Mouse (Mus musculus): ENCODE results near the gene Lix1. TPM values are rescaled to one million over a fixed set of nuclear protein-coding genes. Genes with fewer than 3 reads are reported as not detected.

The Lix1 gene
- total RNA-seq, 4 experiments from 2014 or later: 64.0 to 78.4 (median 71.9) TPM

GRCm38 (mm10) chr17:17411443-17411842, 9.0 kb downstream of the Lix1 start:
- DNase-seq (ENCODE audit: low spot score in 2 of 2): no peak

DNA sequence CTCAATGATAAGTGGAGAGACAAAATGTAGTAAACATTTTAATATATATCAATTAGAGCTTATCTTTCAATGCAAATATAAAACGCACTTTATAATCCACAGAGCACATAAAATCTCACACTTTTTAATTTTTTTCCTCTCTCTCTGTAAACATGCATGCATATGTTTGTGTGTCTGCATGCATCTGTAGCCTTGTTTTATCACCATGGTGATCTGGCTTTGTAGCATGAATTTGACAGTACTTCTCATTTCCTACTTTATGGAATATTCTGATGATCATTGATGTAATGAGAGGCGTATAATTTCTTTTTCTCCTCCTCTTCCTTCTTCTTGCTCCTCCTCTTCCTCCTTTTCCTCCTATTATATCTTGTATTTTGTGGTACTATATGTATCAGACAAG, 9.7 kb downstream of the Lix1 start:
- DNase-seq (ENCODE audit: low spot score in 2 of 2): no peak

DNA sequence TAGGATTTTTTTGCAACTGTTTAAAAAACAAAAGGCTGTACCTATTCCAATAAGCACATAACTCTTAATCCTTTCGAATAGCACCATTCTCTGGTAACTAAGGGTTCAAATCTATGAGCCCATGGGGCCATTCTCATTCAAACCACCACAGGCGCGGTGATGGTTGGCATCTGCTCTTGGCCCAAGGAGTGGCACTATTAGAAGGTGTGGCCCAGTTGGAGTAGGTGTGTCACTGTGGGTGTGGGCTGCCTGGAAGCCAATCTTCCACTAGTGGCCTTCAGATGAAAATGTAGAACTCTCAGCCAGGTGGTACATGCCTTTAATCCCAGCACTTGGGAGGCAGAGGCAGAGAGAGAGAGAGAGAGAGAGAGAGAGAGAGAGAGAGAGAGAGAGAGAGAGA, 11.7 kb downstream of the Lix1 start:
- DNase-seq (ENCODE audit: low spot score in 2 of 2): no peak

DNA sequence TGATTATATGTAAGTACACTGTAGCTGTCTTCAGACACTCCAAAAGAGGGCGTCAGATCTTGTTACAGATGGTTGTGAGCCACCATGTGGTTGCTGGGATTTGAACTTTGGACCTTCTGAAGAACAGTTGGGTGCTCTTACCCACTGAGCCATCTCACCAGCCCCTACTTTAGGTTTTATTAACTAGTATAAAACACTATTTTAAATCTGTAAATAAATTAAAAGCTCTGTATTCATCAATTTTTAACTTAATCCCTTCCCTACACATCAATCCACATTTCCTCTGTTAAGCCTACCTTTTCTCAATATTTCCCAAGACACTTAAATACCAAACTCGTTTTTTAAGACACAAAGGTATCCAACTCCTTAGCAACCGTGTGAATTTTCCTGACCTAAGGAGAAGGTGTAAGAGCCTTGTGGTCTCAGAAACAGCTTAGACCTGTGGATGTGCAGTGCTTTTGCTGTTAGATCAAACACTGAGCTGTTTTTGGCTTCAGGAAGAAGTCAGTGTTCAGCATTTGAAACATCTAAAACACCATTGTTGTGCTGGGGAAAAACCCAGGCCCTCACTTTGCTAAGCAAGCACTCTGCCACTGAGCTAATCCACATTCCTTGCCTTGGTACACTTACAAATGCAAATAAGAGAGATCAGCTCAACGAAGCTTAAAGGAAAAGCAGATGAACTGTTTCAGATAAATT, 22.3 kb downstream of the Lix1 start:
- no peak for DNase-seq (ENCODE audit: low spot score in 2 of 2)

DNA sequence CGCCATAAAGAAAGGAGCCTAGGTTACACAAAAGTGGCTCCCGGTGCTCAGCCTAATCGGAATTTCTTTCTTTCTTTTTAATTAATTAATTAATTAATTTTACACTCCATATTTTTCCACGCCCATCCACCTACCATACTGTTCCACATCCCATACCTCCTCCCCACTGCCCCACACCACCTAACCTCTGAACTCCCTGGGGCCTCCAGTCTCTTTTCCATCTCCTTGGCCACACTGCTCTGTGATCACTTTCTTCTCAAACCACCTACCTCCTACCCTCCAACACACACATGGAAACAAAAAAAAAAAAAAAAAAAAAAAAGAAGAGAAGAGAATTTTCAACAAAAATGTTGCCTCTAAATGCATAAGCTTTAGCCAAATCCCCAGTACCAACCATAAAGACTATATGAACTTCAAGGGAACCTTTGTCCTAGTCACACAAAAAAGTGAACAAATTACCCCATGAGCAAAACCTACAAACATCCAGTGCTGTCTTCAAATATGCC, 22.9 kb downstream of the Lix1 start:
- DNase-seq (ENCODE audit: low spot score in 2 of 2): no peak

DNA sequence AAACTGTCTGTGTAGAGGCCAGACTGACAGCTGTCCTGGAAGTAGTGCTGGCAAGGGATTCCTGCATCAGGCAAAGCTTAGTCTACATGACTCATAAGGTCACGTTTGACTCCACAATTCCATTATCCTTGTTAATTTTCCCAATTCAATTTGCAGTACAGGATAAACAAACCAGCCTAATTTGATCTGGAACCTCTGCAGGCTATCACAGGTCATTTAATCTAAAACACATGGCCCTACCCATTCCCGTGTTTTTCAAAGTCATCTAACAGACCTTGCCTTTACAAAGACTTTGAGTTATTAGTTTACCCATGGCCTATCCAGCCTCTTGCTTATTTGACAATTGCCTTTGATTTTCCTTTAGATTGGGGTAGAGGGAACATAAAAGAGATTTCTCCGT, 23.4 kb downstream of the Lix1 start:
- DNase-seq (ENCODE audit: low spot score in 2 of 2): no peak

- DNase-seq (ENCODE audit: low spot score in 2 of 2): no peak
These were observed 26.4 kb downstream of the Lix1 start for GRCm38 (mm10) chr17:17428888-17429287.

DNA sequence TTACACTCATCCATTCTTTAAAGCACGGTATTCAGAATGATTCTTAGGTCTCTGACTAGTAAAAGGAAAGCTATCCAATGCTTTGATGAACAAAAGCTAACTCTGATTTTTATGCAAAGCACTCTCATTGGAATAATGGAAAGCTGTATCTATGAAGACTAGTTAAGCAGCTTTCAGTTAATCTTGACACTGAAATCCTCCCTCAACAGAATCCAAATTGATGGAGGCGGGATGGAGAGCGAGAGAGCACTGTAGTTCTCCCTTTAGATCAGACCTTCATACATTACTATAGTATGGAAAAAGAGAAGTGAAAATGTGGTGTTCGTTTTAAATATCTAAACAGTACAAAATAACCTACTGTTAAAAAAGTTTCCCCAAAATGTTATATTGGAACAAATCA, 31.2 kb downstream of the Lix1 start:
- DNase-seq (ENCODE audit: low spot score in 2 of 2): no peak

GRCm38 (mm10) chr17:17438576-17439191, 36.2 kb downstream of the Lix1 start:
- DNase-seq (ENCODE audit: low spot score in 2 of 2): no peak

DNA sequence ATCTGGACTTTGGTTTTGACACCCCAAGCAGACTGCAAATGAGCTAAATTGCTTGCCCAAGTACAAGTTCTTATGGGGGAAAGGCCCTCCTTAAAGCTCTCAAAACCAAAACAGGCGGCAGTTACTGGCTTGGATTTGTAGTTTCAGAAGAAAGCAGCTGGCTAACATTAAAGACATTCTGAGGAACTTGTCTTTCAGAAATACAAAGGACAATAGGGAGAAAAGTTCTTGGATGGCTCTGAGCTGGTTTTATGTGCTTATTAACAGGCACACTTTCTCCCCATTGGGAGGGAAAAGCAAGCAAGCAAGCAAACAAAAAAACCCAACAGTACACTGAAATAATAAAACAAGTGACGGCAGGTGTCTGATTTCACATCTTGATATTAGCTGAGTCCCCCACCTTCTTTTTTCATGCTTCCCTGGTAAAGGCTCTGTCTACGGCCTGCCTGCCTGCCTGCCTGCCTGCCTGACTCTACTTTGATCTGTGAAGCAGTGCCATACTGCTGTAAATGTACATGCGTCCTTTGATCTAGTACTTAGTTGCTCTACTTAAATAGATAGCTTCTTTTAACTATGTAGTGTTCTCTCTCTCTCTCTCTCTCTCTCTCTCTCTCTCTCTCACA, 39.5 kb downstream of the Lix1 start:
- no peak for DNase-seq (ENCODE audit: low spot score in 2 of 2)

DNA sequence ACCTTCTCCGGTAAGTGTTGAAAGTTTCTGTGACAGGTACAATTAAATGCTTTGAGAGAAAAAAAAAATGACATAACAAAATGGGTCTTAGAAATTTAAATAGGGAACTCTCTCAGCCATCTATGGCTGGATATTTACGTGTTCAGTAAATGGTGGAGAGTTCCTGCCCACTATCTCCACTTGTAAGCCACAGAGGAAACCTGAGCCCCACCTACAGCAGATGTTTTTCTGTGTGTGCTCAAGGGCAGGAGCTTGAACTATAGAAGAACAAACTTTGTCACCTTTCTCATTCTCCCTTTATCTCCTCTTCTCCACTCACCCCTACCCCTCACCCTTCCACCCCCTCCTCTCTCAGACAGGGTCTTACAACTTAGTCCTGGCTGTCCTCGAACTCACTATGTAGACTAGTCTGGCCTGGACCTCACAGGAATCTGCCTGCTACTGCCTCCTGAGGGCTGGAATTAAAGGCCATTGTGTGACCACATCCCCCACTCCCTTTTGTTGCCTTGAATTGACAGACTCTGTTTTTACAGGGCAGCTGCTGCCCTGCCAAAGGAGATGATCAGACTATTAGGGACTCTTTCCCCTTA, 41.9 kb downstream of the Lix1 start:
- DNase-seq (ENCODE audit: low spot score in 2 of 2): no peak

- no peak for DNase-seq (ENCODE audit: low spot score in 2 of 2)
These were observed 44.2 kb downstream of the Lix1 start for GRCm38 (mm10) chr17:17446683-17447082.

DNA sequence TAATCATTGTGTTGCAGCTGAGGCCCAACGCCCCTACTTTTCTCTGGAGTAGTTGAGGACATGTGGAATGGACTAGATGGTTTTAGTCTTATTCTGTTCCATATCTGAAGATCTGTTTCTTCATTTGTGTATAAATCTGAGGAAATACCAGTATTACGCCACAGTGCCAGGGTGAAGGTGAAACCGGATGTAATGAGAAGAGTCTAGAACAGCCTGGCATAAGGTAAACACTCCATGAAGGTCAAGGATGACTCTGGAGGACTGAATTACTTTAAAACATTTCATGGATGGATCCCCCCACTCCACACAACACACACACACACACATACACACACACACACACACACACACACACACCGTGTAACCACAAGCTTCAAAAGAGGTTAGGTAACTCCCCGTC, 45.3 kb downstream of the Lix1 start:
- DNase-seq (ENCODE audit: low spot score in 2 of 2): no peak

DNA sequence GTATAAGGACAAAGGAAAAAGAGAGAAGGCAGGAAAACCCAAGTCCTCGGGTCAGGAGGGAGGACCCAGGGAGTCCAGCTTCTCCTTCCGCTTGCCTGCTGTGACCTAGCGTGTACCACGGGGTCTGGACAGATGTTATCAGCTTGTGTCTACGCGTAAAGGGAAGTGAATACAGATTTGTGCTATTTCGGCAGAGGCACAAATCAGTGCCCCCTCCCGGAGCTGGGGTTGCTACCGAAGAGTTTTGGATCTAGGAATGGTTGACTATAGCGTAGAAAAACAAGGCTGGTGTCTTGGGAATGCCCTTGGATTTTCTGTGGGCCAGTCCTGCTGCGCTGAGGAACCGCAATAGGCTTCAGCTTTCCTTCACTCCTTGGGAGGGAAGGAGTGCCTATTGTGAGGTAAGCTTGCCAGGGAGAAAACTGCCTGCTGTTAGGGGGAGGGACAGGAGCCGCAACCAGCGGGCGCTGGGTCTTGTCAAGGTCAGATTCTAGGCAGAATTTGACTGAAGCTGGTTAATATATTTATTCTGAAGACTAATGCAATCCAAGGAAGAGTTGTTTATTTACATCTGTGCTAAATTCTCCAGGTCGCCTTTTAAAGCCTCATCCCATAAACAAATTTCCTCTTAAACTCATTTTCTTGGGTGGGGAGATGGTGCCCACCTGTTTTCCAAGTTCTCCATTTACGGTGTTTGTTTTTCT, 46.4 kb downstream of the Lix1 start:
- peak; percentile 7 to 12 for DNase-seq (ENCODE audit: low spot score in 2 of 2)

DNA sequence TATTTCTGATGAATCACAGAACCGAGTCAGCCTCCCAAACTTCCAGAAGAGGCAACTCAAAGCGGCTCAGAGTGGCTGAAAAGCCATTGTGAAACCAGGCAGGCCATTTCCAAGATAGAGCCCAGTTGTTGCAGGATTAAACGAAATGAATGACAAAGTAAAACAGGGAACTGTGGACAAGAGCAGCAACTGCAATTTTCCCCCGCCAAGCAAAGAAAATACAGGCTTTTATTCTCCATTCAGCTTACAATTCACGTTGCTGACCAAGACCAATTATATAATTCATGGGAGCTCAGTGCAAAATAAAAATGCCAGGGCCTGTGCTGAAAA, 46.9 kb downstream of the Lix1 start:
- peak; percentile 17 to 30 for DNase-seq (ENCODE audit: low spot score in 2 of 2)

- no peak for DNase-seq (ENCODE audit: low spot score in 2 of 2)
These were observed 48.6 kb downstream of the Lix1 start for GRCm38 (mm10) chr17:17451102-17451501.

- DNase-seq (ENCODE audit: low spot score in 2 of 2): no peak
These were observed 50.1 kb downstream of the Lix1 start for GRCm38 (mm10) chr17:17452617-17453016.

- DNase-seq (ENCODE audit: low spot score in 2 of 2): no peak
These were observed 52.1 kb downstream of the Lix1 start for GRCm38 (mm10) chr17:17454573-17454972.

GRCm38 (mm10) chr17:17485789-17486188, 83.3 kb downstream of the Lix1 start:
- no peak for DNase-seq (ENCODE audit: low spot score in 2 of 2)

GRCm38 (mm10) chr17:17490820-17491621, 88.5 kb downstream of the Lix1 start:
- no peak for DNase-seq (ENCODE audit: low spot score in 2 of 2)

GRCm38 (mm10) chr17:17491622-17492001, 89.1 kb downstream of the Lix1 start:
- no peak for DNase-seq (ENCODE audit: low spot score in 2 of 2)
